Mouse (Mus musculus) MEL (cell line): ENCODE measurements around the gene Selenoo.

Experiments
- CTCF ChIP-seq, 3 experiments: IDR thresholded peaks in 2 of 3; conservative IDR thresholded peaks in 1 of 3; 2 replicates each; pipeline ENCODE4 v1.5.1; 2011 to 2012; ENCODE audit warnings: low read length in 3 of 3, low read depth in 2 of 3, mild to moderate bottlenecking in 2 of 3, improper control_type of control experiment in 1 of 3, inconsistent platforms in 1 of 3, mixed read lengths in 1 of 3, moderate library complexity in 1 of 3; ENCODE audit not compliant: control insufficient read depth in 1 of 3, insufficient read depth in 1 of 3, poor library complexity in 1 of 3, severe bottlenecking in 1 of 3
- EP300 ChIP-seq, 2 experiments: IDR thresholded peaks; 2 replicates each; pipeline ENCODE4 v1.6.1; 2011; ENCODE audit warnings: improper control_type of control experiment in 2 of 2, low read length in 2 of 2, low read depth in 1 of 2, mild to moderate bottlenecking in 1 of 2
- GATA1 ChIP-seq: IDR thresholded peaks from 2 replicates; pipeline ENCODE4 v1.6.1; 2011; ENCODE audit warnings: low read depth, low read length, improper control_type of control experiment
- MAX ChIP-seq: IDR thresholded peaks from 2 replicates; pipeline ENCODE4 v1.6.1; 2011; ENCODE audit warnings: low read length, improper control_type of control experiment
- MAZ ChIP-seq: IDR thresholded peaks from 2 replicates; pipeline ENCODE4 v1.6.1; 2012; ENCODE audit warnings: low read depth, mild to moderate bottlenecking, inconsistent platforms, low read length, improper control_type of control experiment
- MYC ChIP-seq: IDR thresholded peaks from 2 replicates; pipeline ENCODE4 v1.6.1; 2011; ENCODE audit warnings: low read depth, mild to moderate bottlenecking, low read length, improper control_type of control experiment, moderate library complexity
- POLR2A ChIP-seq, 2 experiments: IDR thresholded peaks; 2 replicates each; pipeline ENCODE4 v1.6.1; 2011 to 2012; ENCODE audit warnings: low read length in 2 of 2, mild to moderate bottlenecking in 2 of 2, control low read depth in 1 of 2, improper control_type of control experiment in 1 of 2, low read depth in 1 of 2, moderate library complexity in 1 of 2; ENCODE audit not compliant: control insufficient read depth in 1 of 2, insufficient read depth in 1 of 2, poor library complexity in 1 of 2
- ZMIZ1 ChIP-seq: IDR thresholded peaks from 2 replicates; pipeline ENCODE4 v1.6.1; 2012; ENCODE audit warnings: low read depth, mild to moderate bottlenecking, inconsistent platforms, low read length, improper control_type of control experiment, moderate library complexity

- TF ChIP-seq CTCF (IDR thresholded peaks at IDR 0.05 in 2 of 3, conservative IDR thresholded peaks at IDR 0.05 in 1 of 3; ENCODE audit: control insufficient read depth in 1 of 3, insufficient read depth in 1 of 3, low read depth in 2 of 3, low read length in 3 of 3, poor library complexity in 1 of 3, severe bottlenecking in 1 of 3) (no peak), MAX (no peak), POLR2A (IDR thresholded peaks at IDR 0.05; ENCODE audit: control insufficient read depth in 1 of 2, insufficient read depth in 1 of 2, low read depth in 1 of 2, low read length in 2 of 2, poor library complexity in 1 of 2) (no peak), EP300 (IDR thresholded peaks at IDR 0.05; ENCODE audit: low read depth in 1 of 2, low read length in 2 of 2) (no peak), MYC (no peak), MAZ (no peak), GATA1 (no peak), ZMIZ1 (no peak)
These were observed 41.4 kb downstream of the Selenoo start for GRCm38 (mm10) chr15:89130245-89130644.
